Mouse (Mus musculus) macrophage (primary cell): ENCODE measurements around the gene Abca13. TPM values are rescaled to one million over a fixed set of nuclear protein-coding genes. Genes with fewer than 3 reads are reported as not detected.
A peak's percentile ranks its signal among the peaks of the same experiment; 100 is the strongest.
"Not testable (repeated sequence)": the region's sequence is repeated elsewhere in the genome, so short reads cannot be mapped to it uniquely, and the experiment has no call there.

ENCODE experiments used
- H3K27ac ChIP-seq: fragments of 350-480 bp; formaldehyde crosslinking; 2 replicates; pipeline ENCODE4 v1.9.0; 2021
- H3K36me3 ChIP-seq: fragments of 350-480 bp; formaldehyde crosslinking; 2 replicates; pipeline ENCODE4 v1.9.0; 2021; ENCODE audit errors: inconsistent target
- H3K4me3 ChIP-seq: fragments of 350-480 bp; formaldehyde crosslinking; 2 replicates; pipeline ENCODE4 v1.9.0; 2021; ENCODE audit errors: inconsistent target
- H3K79me2 ChIP-seq: fragments of 350-480 bp; formaldehyde crosslinking; 2 replicates; pipeline ENCODE4 v1.9.0; 2021; ENCODE audit errors: inconsistent target
- WGBS: methylation state at CpG from one replicate; pipeline ENCODE4 v1.1.7; 2026; ENCODE audit warnings: inconsistent platforms; ENCODE audit not compliant: missing documents; 5-methylcytosine and 5-hydroxymethylcytosine counted together
- polyA plus RNA-seq: library from polyadenylated mRNA; stranded (reverse); fragments of 250-400 nt; gene quantifications from 3 replicates; pipeline ENCODE4 v1.2.4, GENCODE M21; 2018; ENCODE audit warnings: inconsistent platforms

The Abca13 gene
- polyA plus RNA-seq, 1 experiment from 2014 or later: 0.04 TPM

DNA sequence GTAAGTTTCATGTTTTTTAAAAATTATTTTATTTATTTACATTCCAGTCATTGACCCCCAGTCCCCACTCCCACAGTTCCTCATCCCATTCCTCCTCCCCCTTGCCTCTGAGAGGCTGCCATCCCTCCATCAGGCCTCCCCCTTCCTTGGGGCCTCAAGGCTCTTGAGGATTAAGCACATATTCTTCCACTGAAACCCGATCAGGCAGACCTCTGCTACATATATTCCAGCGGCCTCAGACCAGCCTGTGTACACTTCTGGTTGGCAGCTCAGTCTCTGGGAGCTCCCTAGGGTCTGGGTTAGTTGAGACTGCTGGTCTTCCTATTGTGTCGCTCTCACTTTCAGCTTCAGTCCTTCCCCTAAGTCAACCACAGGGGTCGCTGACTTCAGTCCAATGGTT lies 24.5 kb downstream of the Abca13 start:
- WGBS: 63% methylated on average over 4 of the region's 4 CpGs
- Histone ChIP-seq H3K27ac (no peak overlapping the region), H3K36me3 (no peaks in the 10 kb centered on the region), H3K79me2 (no peaks in the 10 kb centered on the region), H3K4me3 (no peak overlapping the region)

- Histone ChIP-seq H3K4me3 (no peak overlapping the region), H3K79me2 (no peaks in the 10 kb centered on the region)
- 82% methylated on average over 3 of the region's 3 CpGs for WGBS
Measured at GRCm38 (mm10) chr11:9220501-9220900, 28.8 kb downstream of the Abca13 start.

DNA sequence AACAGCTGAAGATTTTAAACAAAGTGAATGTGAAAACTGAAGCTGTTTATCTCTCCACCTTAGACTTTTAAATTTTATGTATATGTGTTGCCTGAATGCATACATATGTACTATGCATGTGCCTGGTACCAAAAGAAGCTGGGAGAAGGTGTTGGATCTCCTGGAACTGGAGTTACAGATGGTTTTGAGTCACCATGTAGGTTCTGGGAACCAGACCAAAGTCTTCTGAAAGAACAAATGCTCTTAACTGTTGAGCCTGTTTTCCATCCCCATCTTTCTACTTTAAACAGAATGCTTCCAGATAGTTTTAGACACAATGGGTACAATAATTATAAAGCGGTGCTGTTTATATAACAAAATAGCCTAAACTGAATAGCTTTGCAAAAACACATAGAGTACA lies 29.9 kb downstream of the Abca13 start:
- Histone ChIP-seq H3K27ac (no peak overlapping the region), H3K79me2 (no peaks in the 10 kb centered on the region), H3K4me3 (no peak overlapping the region), H3K36me3 (no peaks in the 10 kb centered on the region)
- WGBS: 100% methylated on average over 1 of the region's 1 CpGs

More at GRCm38 (mm10) chr11:9220501-9220900, 28.8 kb downstream of the Abca13 start:
- Histone ChIP-seq H3K36me3 (no peaks in the 10 kb centered on the region), H3K27ac (no peak overlapping the region)

GRCm38 (mm10) chr11:9226399-9226798 lies 34.7 kb downstream of the Abca13 start:
- H3K36me3 ChIP-seq: no peaks in the 10 kb centered on the region
- no peaks in the 10 kb centered on the region for H3K79me2 ChIP-seq
- H3K27ac ChIP-seq: no peak overlapping the region
- 19% methylated on average over 3 of the region's 4 CpGs for WGBS
- no peak overlapping the region for H3K4me3 ChIP-seq

- H3K79me2 ChIP-seq: not testable (repeated sequence)
Measured at GRCm38 (mm10) chr11:9249627-9250026, 57.9 kb downstream of the Abca13 start.

GRCm38 (mm10) chr11:9263072-9263471 lies 71.3 kb downstream of the Abca13 start:
- H3K4me3 ChIP-seq, H3K36me3 ChIP-seq, H3K27ac ChIP-seq, H3K79me2 ChIP-seq: not testable (repeated sequence)
- 91% methylated on average over 3 of the region's 3 CpGs for WGBS

More at GRCm38 (mm10) chr11:9249627-9250026, 57.9 kb downstream of the Abca13 start:
- H3K36me3 ChIP-seq, H3K4me3 ChIP-seq, H3K27ac ChIP-seq: not testable (repeated sequence)
- 75% methylated on average over 4 of the region's 5 CpGs for WGBS

GRCm38 (mm10) chr11:9269090-9269489 lies 77.3 kb downstream of the Abca13 start:
- H3K4me3 ChIP-seq: no peak overlapping the region
- no peaks in the 10 kb centered on the region for H3K79me2 ChIP-seq
- 90% methylated on average over 3 of the region's 3 CpGs for WGBS
- no peak overlapping the region for H3K27ac ChIP-seq
- H3K36me3 ChIP-seq: no peaks in the 10 kb centered on the region

GRCm38 (mm10) chr11:9285204-9285603 lies 93.5 kb downstream of the Abca13 start:
- H3K36me3 ChIP-seq: no peaks in the 10 kb centered on the region
- 7% methylated on average over 3 of the region's 3 CpGs for WGBS
- H3K4me3 ChIP-seq: no peak overlapping the region
- no peak overlapping the region for H3K27ac ChIP-seq
- no peaks in the 10 kb centered on the region for H3K79me2 ChIP-seq

GRCm38 (mm10) chr11:9285759-9286158 lies 94.0 kb downstream of the Abca13 start:
- Histone ChIP-seq H3K36me3 (no peaks in the 10 kb centered on the region), H3K79me2 (no peaks in the 10 kb centered on the region), H3K4me3 (no peak overlapping the region), H3K27ac (no peak overlapping the region)
- WGBS: 39% methylated on average over 3 of the region's 3 CpGs

DNA sequence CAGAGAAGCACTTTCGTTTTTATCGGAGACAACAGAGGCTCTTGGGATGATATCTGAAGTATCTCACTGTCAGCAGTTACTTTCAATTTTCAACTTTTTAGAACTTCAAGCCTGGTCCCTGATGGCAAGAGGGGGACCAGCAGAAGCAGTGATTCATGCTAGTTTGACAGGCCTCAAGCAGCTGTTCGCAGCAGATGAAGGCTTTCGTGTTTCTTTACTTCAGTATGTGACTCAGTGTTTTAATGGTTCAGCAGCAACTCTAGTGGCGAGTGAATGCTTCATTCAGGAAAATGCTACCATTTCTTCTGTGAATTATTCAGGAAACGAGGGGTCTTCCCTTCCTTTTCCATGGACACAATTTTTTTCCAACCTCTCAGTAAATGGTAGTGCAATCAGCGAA lies 99.4 kb downstream of the Abca13 start:
- no peaks in the 10 kb centered on the region for H3K79me2 ChIP-seq
- H3K4me3 ChIP-seq: no peak overlapping the region
- 92% methylated on average over 7 of the region's 7 CpGs for WGBS
- H3K27ac ChIP-seq: no peak overlapping the region
- no peaks in the 10 kb centered on the region for H3K36me3 ChIP-seq

DNA sequence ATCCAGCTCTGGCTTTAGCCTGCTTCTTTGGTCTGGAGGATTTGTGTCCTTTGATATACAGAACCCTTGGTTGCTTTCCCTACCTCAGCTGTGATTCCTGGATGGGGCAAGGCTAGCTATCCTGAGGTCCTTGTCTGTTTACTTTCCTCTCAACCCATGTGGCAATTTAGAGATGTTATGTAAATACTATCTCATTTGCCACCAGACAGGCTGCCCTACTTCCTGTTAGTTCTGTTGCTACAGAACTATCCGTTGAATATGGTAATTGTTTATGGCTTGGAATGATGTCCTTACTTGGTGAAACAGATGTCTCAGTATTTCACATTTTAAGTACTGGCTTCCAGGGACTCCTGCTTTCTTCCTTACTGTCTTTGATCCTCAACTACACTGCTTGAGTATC lies 107.9 kb downstream of the Abca13 start:
- Histone ChIP-seq H3K27ac (no peak overlapping the region), H3K36me3 (no peaks in the 10 kb centered on the region), H3K79me2 (no peaks in the 10 kb centered on the region), H3K4me3 (no peak overlapping the region)
- 18% methylated on average over 1 of the region's 1 CpGs for WGBS

- Histone ChIP-seq H3K36me3 (no peaks in the 10 kb centered on the region), H3K79me2 (no peaks in the 10 kb centered on the region), H3K4me3 (no peak overlapping the region), H3K27ac (no peak overlapping the region)
- 91% methylated on average over 4 of the region's 4 CpGs for whole genome bisulfite sequencing
Measured at GRCm38 (mm10) chr11:9305450-9305849, 113.7 kb downstream of the Abca13 start.

- H3K36me3 ChIP-seq: no peaks in the 10 kb centered on the region
- no peak overlapping the region for H3K4me3 ChIP-seq
- 13% methylated on average over 3 of the region's 3 CpGs for WGBS
- no peaks in the 10 kb centered on the region for H3K79me2 ChIP-seq
- 0 out of 2 replicates have a peak overlapping the region, but pooled peaks have one; percentile 10 for H3K27ac ChIP-seq
Measured at GRCm38 (mm10) chr11:9316545-9316944, 124.8 kb downstream of the Abca13 start.

- Histone ChIP-seq H3K79me2 (no peaks in the 10 kb centered on the region), H3K36me3 (no peaks in the 10 kb centered on the region), H3K27ac (0 out of 2 replicates have a peak overlapping the region, but pooled peaks have one; percentile 10), H3K4me3 (no peak overlapping the region)
- WGBS: 32% methylated on average over 6 of the region's 6 CpGs
Measured at GRCm38 (mm10) chr11:9317076-9317929, 125.6 kb downstream of the Abca13 start.

DNA sequence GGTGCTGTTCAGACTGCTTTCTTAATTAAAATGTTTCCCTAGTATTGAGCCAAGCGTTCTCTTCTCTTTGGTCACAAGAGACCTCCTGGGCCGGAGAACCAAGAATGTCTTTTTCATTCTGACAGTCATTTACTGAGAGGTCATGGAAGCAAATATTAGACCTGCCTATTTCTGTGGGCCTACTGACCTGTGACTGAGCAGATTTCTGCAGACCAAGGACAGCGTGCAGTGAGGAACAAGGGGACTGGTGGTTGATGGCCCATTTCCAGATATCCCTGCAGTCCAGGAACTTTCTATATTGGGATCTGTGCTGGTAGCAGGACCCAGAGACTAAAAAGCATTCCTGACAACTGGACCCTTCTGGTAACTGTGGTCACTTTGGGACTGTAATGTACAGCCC lies 146.4 kb downstream of the Abca13 start:
- H3K27ac ChIP-seq: no peak overlapping the region
- no peaks in the 10 kb centered on the region for H3K36me3 ChIP-seq
- H3K79me2 ChIP-seq: no peaks in the 10 kb centered on the region
- no peak overlapping the region for H3K4me3 ChIP-seq
- WGBS: 90% methylated on average over 3 of the region's 3 CpGs
